Mouse (Mus musculus) kidney, postnatal 25 days (tissue): ENCODE data around the gene P3h4.

ENCODE experiments used
- DNase-seq, 2 experiments: peaks; one replicate each; pipeline ENCODE4 v3.0.0; 2021; ENCODE audit warnings: mixed read lengths in 2 of 2

The P3h4 gene

DNA sequence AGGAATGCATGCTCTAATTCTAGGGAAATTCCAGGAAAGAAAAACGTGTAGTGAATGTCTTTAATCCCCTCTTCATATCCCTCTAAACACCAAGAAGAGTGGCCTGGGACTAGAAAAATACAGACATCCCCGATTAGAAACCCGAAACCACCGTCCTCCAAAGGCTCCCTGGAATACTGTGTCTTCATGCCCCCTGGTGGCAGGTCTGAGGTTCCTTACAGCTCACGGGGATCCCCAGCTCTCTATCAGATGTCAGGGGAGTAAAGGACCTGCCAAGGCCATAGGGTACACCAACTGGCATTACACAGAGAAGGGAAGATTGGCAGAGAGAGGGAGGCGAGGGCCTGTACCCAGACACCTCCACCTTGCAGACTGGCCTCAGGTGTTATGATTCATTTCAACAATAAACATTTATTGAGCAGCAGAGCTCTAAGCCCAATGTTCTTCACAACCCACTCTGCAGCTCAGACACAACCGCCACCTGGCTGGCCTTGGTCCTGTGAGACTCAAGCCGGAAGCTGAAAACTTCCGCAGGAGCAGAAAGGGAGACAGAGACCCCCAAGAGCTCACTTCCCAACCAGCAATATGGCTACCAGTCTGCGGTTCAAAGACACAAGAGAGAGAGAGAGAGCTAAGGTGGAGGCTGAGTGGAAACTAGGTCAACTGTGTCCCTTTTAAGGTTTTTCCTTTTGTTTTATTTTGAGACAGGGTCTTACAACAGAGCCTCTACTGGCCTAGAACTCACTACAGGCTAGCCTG, 6.4 kb downstream of the P3h4 start:
- peak; percentile 84 to 86 for DNase-seq

GRCm38 (mm10) chr11:100406995-100407705, 7.5 kb downstream of the P3h4 start:
- DNase-seq, result no peak

DNA sequence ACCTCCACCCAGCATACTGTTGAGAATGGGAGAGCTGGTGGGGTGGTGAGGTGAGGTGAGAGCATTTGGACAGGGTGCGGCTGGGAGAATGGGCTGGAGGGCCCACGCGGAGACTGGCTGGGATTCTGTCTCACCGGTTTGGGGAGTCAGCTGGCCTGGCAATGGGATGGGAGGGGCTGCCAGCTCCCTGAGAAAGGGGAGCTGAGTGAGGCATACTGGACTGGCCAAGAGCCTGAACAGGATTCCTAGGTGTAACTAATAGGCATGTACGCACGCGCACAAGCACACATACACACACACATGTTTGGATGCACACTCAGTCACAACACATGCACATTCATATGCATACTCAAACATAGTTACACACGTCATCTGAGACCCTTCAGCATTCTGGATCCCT, 8.4 kb downstream of the P3h4 start:
- no peak for DNase-seq

- DNase-seq, result no peak
These were observed 10.1 kb downstream of the P3h4 start for GRCm38 (mm10) chr11:100404456-100405074.

DNA sequence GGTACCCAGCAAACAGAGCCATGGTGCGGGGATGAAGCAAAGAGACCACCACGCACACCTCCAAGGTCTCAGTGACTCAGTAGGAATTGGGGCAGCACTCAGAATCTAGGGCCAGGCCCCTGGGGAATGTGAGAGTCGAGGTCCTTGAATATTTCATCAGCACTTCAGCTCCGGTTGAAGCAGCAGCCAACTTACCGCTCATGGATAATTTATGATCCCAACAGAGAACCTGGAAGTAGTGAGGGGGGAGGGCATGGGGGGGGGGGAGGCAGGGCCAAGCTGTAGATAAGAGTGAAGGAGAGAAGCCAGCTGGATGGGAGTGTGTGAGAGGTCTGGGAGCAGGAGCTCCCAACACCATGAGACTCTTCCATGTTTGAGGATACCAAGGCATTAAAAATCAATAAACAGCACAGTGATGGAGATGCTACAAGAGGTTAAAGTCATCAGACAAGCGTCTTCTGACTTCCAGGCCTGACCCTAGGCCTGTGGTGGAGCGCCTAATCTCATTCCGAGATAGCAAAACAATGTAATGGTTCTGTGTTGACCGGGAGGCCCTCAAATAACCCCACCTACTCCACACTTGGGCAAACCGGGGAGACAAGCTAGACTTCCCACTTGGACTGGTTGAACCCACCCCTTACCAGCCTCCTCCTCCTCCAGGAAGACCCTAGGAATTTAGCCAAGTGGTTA, 11.0 kb downstream of the P3h4 start:
- DNase-seq, result no peak

- peak in 1 of 2 experiments; percentile 72 for DNase-seq
These were observed 12.0 kb downstream of the P3h4 start for GRCm38 (mm10) chr11:100402682-100403081.

DNA sequence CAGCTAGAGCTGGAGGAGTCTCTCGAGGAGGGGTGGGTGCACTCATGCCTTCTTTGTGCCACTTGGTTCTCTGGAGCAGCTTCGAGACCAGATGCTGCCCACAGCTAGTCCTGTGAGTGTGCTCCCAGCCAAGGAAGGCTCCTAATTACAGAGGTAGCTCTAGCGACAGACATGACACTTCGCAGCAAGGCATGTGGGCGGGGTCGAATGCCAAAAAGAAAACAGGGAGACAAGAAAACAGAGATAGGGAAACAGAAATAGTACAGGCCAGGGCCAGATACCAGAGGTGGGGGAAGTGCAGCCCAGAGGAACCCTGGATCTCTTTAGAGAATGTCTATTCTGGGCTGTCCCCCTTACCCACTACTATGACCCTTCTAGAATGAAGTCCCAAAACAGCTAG, 12.4 kb downstream of the P3h4 start:
- DNase-seq, result no peak

GRCm38 (mm10) chr11:100400842-100401241, 13.8 kb downstream of the P3h4 start:
- DNase-seq, result no peak

DNA sequence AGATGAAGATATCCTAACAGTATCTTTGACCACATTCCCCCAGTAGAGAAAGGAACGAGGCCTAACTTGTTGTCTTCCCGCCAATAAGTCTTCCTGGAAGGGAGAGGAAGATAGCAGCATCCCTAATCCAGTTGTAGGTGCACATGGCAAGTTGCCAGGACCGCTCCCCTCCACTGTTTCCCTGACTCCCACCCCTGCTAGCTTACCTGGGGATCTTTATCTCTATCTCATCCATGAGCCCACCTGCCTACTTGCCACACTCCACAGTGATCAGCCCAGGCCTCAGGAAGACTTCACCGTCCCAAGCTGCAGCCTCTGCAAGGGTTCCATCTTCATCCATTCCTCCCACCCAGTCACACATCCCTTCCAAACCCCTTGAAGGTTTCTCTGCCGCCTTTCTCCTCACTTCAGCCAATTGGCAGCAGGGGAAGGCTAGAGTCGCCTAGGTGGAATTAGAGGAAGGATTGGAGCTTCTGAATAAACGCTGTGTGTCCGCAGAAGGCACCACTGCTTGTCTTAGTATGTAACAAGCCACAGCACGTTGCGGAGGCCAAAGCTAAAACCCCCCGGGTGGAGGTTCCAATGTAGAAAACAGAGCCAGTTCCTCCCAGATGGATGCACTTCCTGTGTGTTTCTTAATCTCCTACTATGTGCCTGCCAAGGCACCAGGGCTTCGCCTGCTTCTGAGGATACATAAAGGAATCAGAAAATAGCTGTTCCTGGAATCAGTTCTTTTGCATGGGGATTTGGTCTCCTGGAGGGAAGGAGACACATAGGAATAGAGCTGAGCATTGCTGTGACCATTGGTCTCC, 14.7 kb downstream of the P3h4 start:
- DNase-seq, result no peak

DNA sequence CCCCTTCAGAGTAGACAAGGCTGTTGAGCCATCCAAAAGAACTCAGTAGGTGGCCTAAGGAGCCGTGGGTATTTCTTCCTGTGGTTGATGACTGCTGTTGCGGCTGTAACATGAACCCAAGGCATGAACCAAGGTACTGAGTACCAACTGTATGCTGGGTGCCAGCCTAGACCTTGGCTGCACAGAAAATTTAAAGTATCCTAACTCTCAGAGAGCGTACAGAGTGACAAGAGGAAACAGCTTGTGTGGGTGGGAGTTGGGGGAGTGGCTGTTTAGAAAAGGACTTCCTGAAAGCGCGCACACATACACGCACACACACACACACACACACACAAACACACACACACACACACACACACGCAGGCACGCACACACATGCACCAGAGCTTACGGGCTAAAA, 15.3 kb downstream of the P3h4 start:
- peak; percentile 29 to 65 for DNase-seq

GRCm38 (mm10) chr11:100398517-100398916, 16.1 kb downstream of the P3h4 start:
- no peak for DNase-seq

GRCm38 (mm10) chr11:100397600-100398389, 16.8 kb downstream of the P3h4 start, which contains the start of gene Jup:
TSS of gene Jup (minus strand) at chr11:100397763.
- DNase-seq, result peak; percentile 100

DNA sequence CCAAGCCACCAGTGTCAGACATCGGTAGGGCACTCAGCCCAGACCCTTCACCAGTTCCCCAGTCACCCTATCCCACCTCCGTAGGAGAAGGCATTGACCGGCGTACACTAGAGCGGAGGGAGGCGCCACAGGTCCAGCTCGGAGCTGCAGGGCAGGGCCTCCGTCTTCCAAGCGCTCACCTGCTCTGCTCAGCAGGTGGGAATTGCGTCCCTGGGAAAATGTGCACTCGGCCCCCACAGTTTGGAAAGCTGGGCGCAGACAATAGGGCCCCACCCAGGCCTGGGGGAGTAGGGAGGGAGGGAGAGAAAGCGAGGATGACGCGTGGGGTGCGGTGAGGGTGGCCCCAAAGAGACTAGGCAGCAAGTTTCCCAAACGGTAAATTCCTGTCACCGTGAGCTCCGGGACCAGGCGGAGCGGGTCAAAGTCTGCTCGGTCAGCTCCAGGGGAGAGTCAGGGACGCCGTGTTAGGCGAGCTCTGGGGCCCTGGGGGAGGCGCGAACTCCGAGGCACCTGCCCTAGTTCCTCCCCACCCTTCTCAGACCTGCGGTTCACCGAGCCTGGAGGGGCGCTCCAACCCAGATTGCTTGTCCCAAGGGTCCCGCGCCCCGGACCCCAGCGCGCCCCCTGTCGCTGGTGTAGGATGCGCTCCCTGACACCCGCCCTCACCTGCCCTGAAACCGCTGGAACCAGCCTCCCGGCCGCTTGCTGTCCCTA, 17.6 kb downstream of the P3h4 start:
- DNase-seq, result peak; percentile 69 to 89

DNA sequence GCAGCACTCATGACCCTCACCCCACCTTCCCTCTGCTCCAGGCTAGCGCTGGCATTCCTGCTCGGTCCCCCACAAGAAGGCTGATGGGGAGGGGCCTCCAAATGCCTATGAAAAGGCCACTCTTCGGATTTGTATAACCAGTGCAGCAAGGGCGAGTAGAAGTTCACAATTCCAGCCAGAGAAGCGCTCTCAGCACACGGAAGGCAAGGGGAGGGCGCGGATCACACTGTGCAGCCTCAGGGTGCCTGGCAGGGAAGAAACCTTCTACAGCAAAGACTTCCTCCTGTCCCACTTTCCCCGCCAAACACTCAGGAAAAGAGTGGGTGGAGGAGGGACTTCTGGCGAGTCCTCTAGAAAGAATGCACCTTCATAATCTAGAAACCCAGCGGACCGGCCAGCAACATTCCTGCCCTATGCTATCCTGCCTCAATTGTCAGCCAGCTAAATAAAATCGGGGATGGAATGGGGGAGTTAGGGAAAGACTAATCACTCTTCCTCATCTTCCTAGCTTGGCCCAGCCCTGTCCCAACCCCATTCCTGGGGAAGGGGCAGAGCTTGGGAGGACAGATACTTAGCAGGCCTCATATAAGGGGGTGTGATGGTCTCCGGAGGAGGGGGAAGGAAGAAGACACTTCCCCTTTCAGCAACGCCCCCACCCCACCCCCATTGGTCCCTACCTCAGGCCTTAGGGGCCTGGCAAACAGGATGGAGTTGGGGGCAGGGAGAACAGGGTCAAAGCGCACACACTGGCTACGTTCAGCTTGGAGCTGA, 18.6 kb downstream of the P3h4 start:
- peak; percentile 63 to 79 for DNase-seq

DNA sequence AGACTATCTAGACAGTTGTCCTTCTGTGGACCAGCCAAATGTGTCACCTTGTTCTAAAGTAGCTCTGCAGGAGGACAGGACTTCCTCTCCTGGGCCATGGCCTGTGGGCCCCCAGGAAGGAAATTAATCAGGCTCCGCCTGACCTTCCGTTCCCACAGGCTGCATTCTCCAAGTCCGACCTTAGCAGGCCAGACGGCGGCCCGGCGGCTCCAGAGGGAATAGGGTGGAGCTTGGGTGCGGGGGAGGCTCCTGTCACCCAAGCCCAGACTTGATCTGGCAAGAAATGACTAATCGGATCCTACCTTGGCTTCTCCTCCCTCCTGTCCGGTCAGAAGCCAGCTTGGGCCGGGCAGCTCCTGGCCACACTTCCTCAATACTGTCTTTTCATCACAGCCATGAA, 19.4 kb downstream of the P3h4 start:
- DNase-seq, result peak; percentile 89 to 97

- peak in 1 of 2 experiments; percentile 30 for DNase-seq
These were observed 20.1 kb downstream of the P3h4 start for GRCm38 (mm10) chr11:100394353-100395074.

DNA sequence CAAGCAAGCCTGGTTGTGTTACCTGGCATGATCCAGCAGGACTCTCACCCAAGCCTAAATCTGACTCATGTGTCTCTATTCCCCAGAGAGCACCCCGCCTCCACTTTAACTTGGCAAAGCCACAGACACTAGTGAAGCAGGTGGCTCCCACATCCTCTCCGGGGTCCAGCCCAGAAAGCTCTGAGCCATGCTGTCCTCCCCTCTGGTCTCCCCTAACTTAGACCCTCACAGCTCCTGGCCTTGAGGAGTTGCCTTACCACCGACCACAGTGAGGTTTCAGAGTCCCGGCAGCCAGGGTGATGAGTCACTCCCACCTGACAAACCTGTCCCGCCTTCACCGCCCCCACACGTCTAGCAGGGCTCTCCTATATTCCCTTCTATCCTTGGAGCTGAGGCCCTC, 20.9 kb downstream of the P3h4 start:
- DNase-seq, result peak in 1 of 2 experiments; percentile 49

- DNase-seq, result no peak
These were observed 21.7 kb downstream of the P3h4 start for GRCm38 (mm10) chr11:100392958-100393357.

- no peak for DNase-seq
These were observed 22.7 kb downstream of the P3h4 start for GRCm38 (mm10) chr11:100391884-100392345.
